Mouse (Mus musculus) MEL (cell line): ENCODE data around the gene Hadha.

Experiments used
- CTCF ChIP-seq, 3 experiments: IDR thresholded peaks in 2 of 3; conservative IDR thresholded peaks in 1 of 3; 2 replicates each; pipeline ENCODE4 v1.5.1; 2011 to 2012; ENCODE audit warnings: low read length in 3 of 3, low read depth in 2 of 3, mild to moderate bottlenecking in 2 of 3, improper control_type of control experiment in 1 of 3, inconsistent platforms in 1 of 3, mixed read lengths in 1 of 3, moderate library complexity in 1 of 3; ENCODE audit not compliant: control insufficient read depth in 1 of 3, insufficient read depth in 1 of 3, poor library complexity in 1 of 3, severe bottlenecking in 1 of 3
- EP300 ChIP-seq, 2 experiments: IDR thresholded peaks; 2 replicates each; pipeline ENCODE4 v1.6.1; 2011; ENCODE audit warnings: improper control_type of control experiment in 2 of 2, low read length in 2 of 2, low read depth in 1 of 2, mild to moderate bottlenecking in 1 of 2
- HCFC1 ChIP-seq: IDR thresholded peaks from 2 replicates; pipeline ENCODE4 v1.6.1; 2012; ENCODE audit warnings: low read depth, mild to moderate bottlenecking, inconsistent platforms, low read length, improper control_type of control experiment, moderate library complexity
- MEF2A ChIP-seq: IDR thresholded peaks from 2 replicates; pipeline ENCODE4 v1.6.1; 2014; ENCODE audit warnings: low read depth, mild to moderate bottlenecking, inconsistent platforms, low read length, improper control_type of control experiment; ENCODE audit not compliant: poor library complexity, insufficient replicate concordance, severe bottlenecking; ENCODE audit errors: extremely low read depth
- MYC ChIP-seq: IDR thresholded peaks from 2 replicates; pipeline ENCODE4 v1.6.1; 2011; ENCODE audit warnings: low read depth, mild to moderate bottlenecking, low read length, improper control_type of control experiment, moderate library complexity
- POLR2A ChIP-seq, 2 experiments: IDR thresholded peaks; 2 replicates each; pipeline ENCODE4 v1.6.1; 2011 to 2012; ENCODE audit warnings: low read length in 2 of 2, mild to moderate bottlenecking in 2 of 2, control low read depth in 1 of 2, improper control_type of control experiment in 1 of 2, low read depth in 1 of 2, moderate library complexity in 1 of 2; ENCODE audit not compliant: control insufficient read depth in 1 of 2, insufficient read depth in 1 of 2, poor library complexity in 1 of 2
- RCOR1 ChIP-seq: IDR thresholded peaks from 2 replicates; pipeline ENCODE4 v1.6.1; 2012; ENCODE audit warnings: low read depth, mild to moderate bottlenecking, inconsistent platforms, low read length, improper control_type of control experiment
- TCF12 ChIP-seq: IDR thresholded peaks from 2 replicates; pipeline ENCODE4 v1.6.1; 2014; ENCODE audit warnings: low read depth, mild to moderate bottlenecking, inconsistent platforms, low read length, improper control_type of control experiment, moderate library complexity
- USF1 ChIP-seq: IDR thresholded peaks from 2 replicates; pipeline ENCODE4 v1.6.1; 2014; ENCODE audit warnings: low read depth, mild to moderate bottlenecking, inconsistent platforms, low read length, improper control_type of control experiment, moderate library complexity
- ZNF384 ChIP-seq: IDR thresholded peaks from 2 replicates; pipeline ENCODE4 v1.6.1; 2012; ENCODE audit warnings: low read depth, mild to moderate bottlenecking, inconsistent platforms, low read length, improper control_type of control experiment

GRCm38 (mm10) chr5:30111771-30112170 is 43.2 kb downstream of the Hadha start:
- TF ChIP-seq POLR2A (IDR thresholded peaks at IDR 0.05; ENCODE audit: control insufficient read depth in 1 of 2, insufficient read depth in 1 of 2, low read depth in 1 of 2, low read length in 2 of 2, poor library complexity in 1 of 2) (no peak), EP300 (IDR thresholded peaks at IDR 0.05; ENCODE audit: low read depth in 1 of 2, low read length in 2 of 2) (no peak), USF1 (no peak), ZNF384 (no peak), CTCF (IDR thresholded peaks at IDR 0.05 in 2 of 3, conservative IDR thresholded peaks at IDR 0.05 in 1 of 3; ENCODE audit: control insufficient read depth in 1 of 3, insufficient read depth in 1 of 3, low read depth in 2 of 3, low read length in 3 of 3, poor library complexity in 1 of 3, severe bottlenecking in 1 of 3) (peak in 1 of 3 experiments; percentile 29; a peak in 2 of 6 replicates), MYC (no peak), HCFC1 (no peak), RCOR1 (no peak), TCF12 (no peak), MEF2A (no peak)
